Mouse (Mus musculus): Measurements from ENCODE around the gene Btbd1. TPM values are rescaled to one million over a fixed set of nuclear protein-coding genes. Genes with fewer than 3 reads are reported as not detected.

Gene Btbd1
- polyA plus RNA-seq, 1 experiment: 72.5 TPM

GRCm38 (mm10) chr7:81849633-81850032, 20.4 kb upstream of the Btbd1 start:
- no peak overlapping the region for H3K27ac ChIP-seq (ENCODE audit: insufficient read depth, low read length)
- TF ChIP-seq POLR2A (IDR thresholded peaks at IDR 0.05; ENCODE audit: borderline replicate concordance, insufficient read depth, low read length): no peak
- TF ChIP-seq CTCF (IDR thresholded peaks at IDR 0.05; ENCODE audit: borderline replicate concordance, insufficient read depth, low read depth, low read length): no peak
- no peak overlapping the region for H3K4me3 ChIP-seq (replicated peaks; ENCODE audit: insufficient read depth, low read depth, low read length)
- no peaks in the 10 kb centered on the region; the same call in 1 of the 2 replicates for H3K27me3 ChIP-seq (ENCODE audit: control insufficient read depth, insufficient read depth, low read length)
- no peaks in the 10 kb centered on the region for H3K4me1 ChIP-seq (ENCODE audit: control insufficient read depth, insufficient read depth, low read length)
- 91% methylated on average over 7 of the region's 7 CpGs for WGBS
- no peak for DNase-seq

GRCm38 (mm10) chr7:81849214-81849613, 20.0 kb upstream of the Btbd1 start:
- Histone ChIP-seq H3K27ac (ENCODE audit: insufficient read depth, low read length) (no peak overlapping the region), H3K4me1 (ENCODE audit: control insufficient read depth, insufficient read depth, low read length) (no peaks in the 10 kb centered on the region), H3K27me3 (ENCODE audit: control insufficient read depth, insufficient read depth, low read length) (no peaks in the 10 kb centered on the region; the same call in 1 of the 2 replicates), H3K4me3 (replicated peaks; ENCODE audit: insufficient read depth, low read depth, low read length) (no peak overlapping the region)
- TF ChIP-seq POLR2A (IDR thresholded peaks at IDR 0.05; ENCODE audit: borderline replicate concordance, insufficient read depth, low read length) (no peak), CTCF (IDR thresholded peaks at IDR 0.05; ENCODE audit: borderline replicate concordance, insufficient read depth, low read depth, low read length) (no peak)
- DNase-seq: no peak
- WGBS: 92% methylated on average over 5 of the region's 5 CpGs

GRCm38 (mm10) chr7:81847777-81848176, 18.5 kb upstream of the Btbd1 start:
- Histone ChIP-seq H3K27ac (ENCODE audit: insufficient read depth, low read length) (no peak overlapping the region), H3K4me1 (ENCODE audit: control insufficient read depth, insufficient read depth, low read length) (no peaks in the 10 kb centered on the region), H3K27me3 (ENCODE audit: control insufficient read depth, insufficient read depth, low read length) (no peaks in the 10 kb centered on the region; the same call in 1 of the 2 replicates), H3K4me3 (replicated peaks; ENCODE audit: insufficient read depth, low read depth, low read length) (no peak overlapping the region)
- DNase-seq: peak in 1 of 2 experiments; percentile 66
- 11% methylated on average over 4 of the region's 4 CpGs for WGBS
- no peak for TF ChIP-seq CTCF (IDR thresholded peaks at IDR 0.05; ENCODE audit: borderline replicate concordance, insufficient read depth, low read depth, low read length)
- TF ChIP-seq POLR2A (IDR thresholded peaks at IDR 0.05; ENCODE audit: borderline replicate concordance, insufficient read depth, low read length): no peak

GRCm38 (mm10) chr7:81847010-81847409, 17.8 kb upstream of the Btbd1 start:
- Histone ChIP-seq H3K27me3 (ENCODE audit: control insufficient read depth, insufficient read depth, low read length) (no peaks in the 10 kb centered on the region; the same call in 1 of the 2 replicates), H3K4me1 (ENCODE audit: control insufficient read depth, insufficient read depth, low read length) (no peaks in the 10 kb centered on the region), H3K27ac (ENCODE audit: insufficient read depth, low read length) (no peak overlapping the region), H3K4me3 (replicated peaks; ENCODE audit: insufficient read depth, low read depth, low read length) (no peak overlapping the region)
- WGBS: 39% methylated on average over 8 of the region's 8 CpGs
- no peak for DNase-seq
- TF ChIP-seq POLR2A (IDR thresholded peaks at IDR 0.05; ENCODE audit: borderline replicate concordance, insufficient read depth, low read length) (no peak), CTCF (IDR thresholded peaks at IDR 0.05; ENCODE audit: borderline replicate concordance, insufficient read depth, low read depth, low read length) (no peak)

GRCm38 (mm10) chr7:81846008-81846407, 16.8 kb upstream of the Btbd1 start:
- Histone ChIP-seq H3K27ac (ENCODE audit: insufficient read depth, low read length) (no peak overlapping the region), H3K27me3 (ENCODE audit: control insufficient read depth, insufficient read depth, low read length) (no peaks in the 10 kb centered on the region; the same call in 1 of the 2 replicates), H3K4me3 (replicated peaks; ENCODE audit: insufficient read depth, low read depth, low read length) (no peak overlapping the region), H3K4me1 (ENCODE audit: control insufficient read depth, insufficient read depth, low read length) (no peaks in the 10 kb centered on the region; the same call in 1 of the 2 replicates)
- TF ChIP-seq CTCF (IDR thresholded peaks at IDR 0.05; ENCODE audit: borderline replicate concordance, insufficient read depth, low read depth, low read length) (no peak), POLR2A (IDR thresholded peaks at IDR 0.05; ENCODE audit: borderline replicate concordance, insufficient read depth, low read length) (no peak)
- 96% methylated on average over 8 of the region's 8 CpGs for WGBS
- no peak for DNase-seq

- Histone ChIP-seq H3K27me3 (ENCODE audit: control insufficient read depth, insufficient read depth, low read length) (no peaks in the 10 kb centered on the region; the same call in 1 of the 2 replicates), H3K4me1 (ENCODE audit: control insufficient read depth, insufficient read depth, low read length) (no peaks in the 10 kb centered on the region; the same call in 1 of the 2 replicates), H3K4me3 (replicated peaks; ENCODE audit: insufficient read depth, low read depth, low read length) (no peak overlapping the region), H3K27ac (ENCODE audit: insufficient read depth, low read length) (no peak overlapping the region)
- TF ChIP-seq CTCF (IDR thresholded peaks at IDR 0.05; ENCODE audit: borderline replicate concordance, insufficient read depth, low read depth, low read length) (no peak), POLR2A (IDR thresholded peaks at IDR 0.05; ENCODE audit: borderline replicate concordance, insufficient read depth, low read length) (no peak)
- WGBS: 87% methylated on average over 3 of the region's 3 CpGs
- no peak for DNase-seq
These were observed 16.1 kb upstream of the Btbd1 start for GRCm38 (mm10) chr7:81845313-81845712.

GRCm38 (mm10) chr7:81844801-81845200, 15.6 kb upstream of the Btbd1 start:
- Histone ChIP-seq H3K4me3 (replicated peaks; ENCODE audit: insufficient read depth, low read depth, low read length) (no peak overlapping the region), H3K27me3 (ENCODE audit: control insufficient read depth, insufficient read depth, low read length) (no peaks in the 10 kb centered on the region; the same call in 1 of the 2 replicates), H3K4me1 (ENCODE audit: control insufficient read depth, insufficient read depth, low read length) (no peaks in the 10 kb centered on the region; the same call in 1 of the 2 replicates), H3K27ac (ENCODE audit: insufficient read depth, low read length) (no peak overlapping the region)
- no peak for DNase-seq
- 95% methylated on average over 11 of the region's 11 CpGs for WGBS
- TF ChIP-seq CTCF (IDR thresholded peaks at IDR 0.05; ENCODE audit: borderline replicate concordance, insufficient read depth, low read depth, low read length) (no peak), POLR2A (IDR thresholded peaks at IDR 0.05; ENCODE audit: borderline replicate concordance, insufficient read depth, low read length) (no peak)

- no peak for DNase-seq
- H3K4me3 ChIP-seq (replicated peaks; ENCODE audit: insufficient read depth, low read depth, low read length): no peak overlapping the region
- TF ChIP-seq CTCF (IDR thresholded peaks at IDR 0.05; ENCODE audit: borderline replicate concordance, insufficient read depth, low read depth, low read length): no peak
- TF ChIP-seq POLR2A (IDR thresholded peaks at IDR 0.05; ENCODE audit: borderline replicate concordance, insufficient read depth, low read length): no peak
- H3K27me3 ChIP-seq (ENCODE audit: control insufficient read depth, insufficient read depth, low read length): peaks cover 2% of the 10 kb centered on the region; the same call in 1 of the 2 replicates
- H3K4me1 ChIP-seq (ENCODE audit: control insufficient read depth, insufficient read depth, low read length): no peaks in the 10 kb centered on the region; the same call in 1 of the 2 replicates
- no peak overlapping the region for H3K27ac ChIP-seq (ENCODE audit: insufficient read depth, low read length)
- 85% methylated on average over 8 of the region's 8 CpGs for WGBS
These were observed 14.7 kb upstream of the Btbd1 start for GRCm38 (mm10) chr7:81843903-81844302.
